Mouse (Mus musculus): ENCODE data around the gene Lasp1. TPM values are rescaled to one million over a fixed set of nuclear protein-coding genes. Genes with fewer than 3 reads are reported as not detected.

The Lasp1 gene
- total and polyA plus RNA-seq, 3 experiments, result 28.2 to 31.6 (median 31.1) TPM

DNA sequence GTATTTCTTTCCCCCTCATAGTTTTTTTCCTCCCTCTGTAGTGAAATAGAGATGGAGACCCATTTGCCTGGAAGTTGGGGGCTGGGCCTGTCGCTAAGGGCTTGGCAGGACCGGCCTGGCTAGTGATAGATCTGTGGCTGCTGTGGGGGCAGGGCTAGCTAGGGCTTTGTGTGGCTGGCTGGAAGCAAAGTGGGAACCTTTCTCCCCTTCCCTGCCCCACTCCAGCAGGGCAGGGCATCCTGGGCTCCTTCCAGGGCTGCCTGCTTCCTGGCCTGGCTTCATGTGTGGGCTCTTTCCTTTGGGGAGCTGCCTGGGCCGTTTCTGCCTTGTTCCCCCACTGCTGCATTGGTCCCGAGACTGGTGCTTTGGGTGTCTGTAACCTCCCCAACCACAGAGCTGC lies 19.8 kb downstream of the Lasp1 start:
- Histone ChIP-seq H3K4me3 (no peak overlapping the region), H3K4me1 (ENCODE audit: control insufficient read depth, insufficient read depth, low read length) (peaks cover 50% of the 10 kb centered on the region), H3K9ac (ENCODE audit: low read depth, low read length) (no peak overlapping the region), H3K27me3 (ENCODE audit: control insufficient read depth, insufficient read depth, low read length) (no peaks in the 10 kb centered on the region), H3K36me3 (ENCODE audit: control insufficient read depth, insufficient read depth, low read length) (peaks cover 33% of the 10 kb centered on the region), H3K27ac (peak overlapping the region; percentile 52), H3K79me2 (replicated peaks; ENCODE audit: control insufficient read depth, insufficient read depth, low read length) (no peaks in the 10 kb centered on the region)
- 10% methylated on average over 4 of the region's 4 CpGs for WGBS
- intact Hi-C loops (cut with DNase I), result no loop called here
- peak; percentile 61 to 67 for DNase-seq
- TF ChIP-seq CTCF (IDR thresholded peaks at IDR 0.05) (no peak), EP300 (IDR thresholded peaks at IDR 0.05; ENCODE audit: insufficient read depth, low read depth, low read length) (no peak), POLR2A (IDR thresholded peaks at IDR 0.05; ENCODE audit: insufficient read depth, low read depth, low read length) (no peak)

DNA sequence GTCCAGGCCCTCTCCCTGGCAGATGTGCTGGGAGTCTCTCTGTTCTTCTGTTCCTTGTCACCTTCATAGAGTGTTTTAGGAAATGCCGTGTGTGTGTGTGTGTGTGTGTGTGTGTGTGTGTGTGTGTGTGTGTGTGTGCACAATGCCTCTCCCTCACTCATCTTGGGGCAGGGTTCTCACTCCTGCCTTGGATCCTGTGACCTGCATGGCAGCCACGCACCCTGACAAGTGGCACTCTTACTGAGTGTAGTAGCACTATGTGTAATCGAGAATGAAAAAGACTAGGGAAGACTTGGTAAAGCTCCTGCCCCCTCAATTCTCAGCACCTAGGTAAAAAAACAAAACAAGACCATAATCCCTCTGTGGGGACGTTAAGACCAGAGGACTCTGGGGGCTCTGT lies 20.3 kb downstream of the Lasp1 start:
- Histone ChIP-seq H3K9ac (ENCODE audit: low read depth, low read length) (no peak overlapping the region), H3K4me1 (ENCODE audit: control insufficient read depth, insufficient read depth, low read length) (peaks cover 50% of the 10 kb centered on the region), H3K79me2 (replicated peaks; ENCODE audit: control insufficient read depth, insufficient read depth, low read length) (no peaks in the 10 kb centered on the region; the same call in 1 of the 2 replicates), H3K36me3 (ENCODE audit: control insufficient read depth, insufficient read depth, low read length) (peaks cover 36% of the 10 kb centered on the region), H3K4me3 (no peak overlapping the region), H3K27me3 (ENCODE audit: control insufficient read depth, insufficient read depth, low read length) (no peaks in the 10 kb centered on the region), H3K27ac (peak overlapping the region; percentile 71)
- no peak for DNase-seq
- 0 out of 2 replicates have a peak, but pooled peaks have one; percentile 10 for TF ChIP-seq EP300 (IDR thresholded peaks at IDR 0.05; ENCODE audit: insufficient read depth, low read depth, low read length)
- TF ChIP-seq POLR2A (IDR thresholded peaks at IDR 0.05; ENCODE audit: insufficient read depth, low read depth, low read length), result no peak
- TF ChIP-seq CTCF (IDR thresholded peaks at IDR 0.05), result no peak
- 39% methylated on average over 4 of the region's 4 CpGs for WGBS
- intact Hi-C loops (cut with DNase I), result no loop called here

DNA sequence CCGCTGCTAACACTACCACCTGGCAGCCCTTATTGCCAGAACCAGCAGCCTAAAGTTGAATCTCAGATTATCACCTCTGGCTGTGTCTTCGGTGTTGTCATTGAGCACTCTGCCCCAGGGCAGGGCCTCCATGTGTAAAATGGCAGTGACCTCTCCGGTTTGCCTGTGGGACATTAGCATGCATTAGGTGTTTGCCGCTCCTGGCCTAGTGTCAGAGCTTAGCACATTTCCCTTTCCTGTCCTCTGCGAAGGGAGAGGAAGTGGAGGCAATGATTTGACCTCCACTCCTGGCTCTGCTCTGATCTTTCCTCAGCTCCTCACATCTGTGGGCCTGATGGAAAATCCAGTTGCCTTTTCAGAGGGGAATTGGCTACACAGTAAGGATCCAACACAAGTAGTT lies 21.1 kb downstream of the Lasp1 start:
- H3K27ac ChIP-seq, result peak overlapping the region; percentile 71

GRCm38 (mm10) chr11:97820840-97821239 lies 22.0 kb downstream of the Lasp1 start:
- Histone ChIP-seq H3K4me3 (no peak overlapping the region), H3K36me3 (ENCODE audit: control insufficient read depth, insufficient read depth, low read length) (peaks cover 32% of the 10 kb centered on the region), H3K27ac (peak overlapping the region; percentile 71), H3K79me2 (replicated peaks; ENCODE audit: control insufficient read depth, insufficient read depth, low read length) (no peaks in the 10 kb centered on the region; the same call in 1 of the 2 replicates), H3K27me3 (ENCODE audit: control insufficient read depth, insufficient read depth, low read length) (no peaks in the 10 kb centered on the region), H3K9ac (ENCODE audit: low read depth, low read length) (no peak overlapping the region), H3K4me1 (ENCODE audit: control insufficient read depth, insufficient read depth, low read length) (peaks cover 55% of the 10 kb centered on the region)
- intact Hi-C loops (cut with DNase I), result loop anchor here (2.0 kb wide), 1 partner anchor 14 kb away; no protein-coding TSS in a partner anchor
- peak; percentile 90 for TF ChIP-seq EP300 (IDR thresholded peaks at IDR 0.05; ENCODE audit: insufficient read depth, low read depth, low read length)
- TF ChIP-seq POLR2A (IDR thresholded peaks at IDR 0.05; ENCODE audit: insufficient read depth, low read depth, low read length), result no peak
- 9% methylated on average over 4 of the region's 4 CpGs for WGBS
- peak; percentile 78 to 84 for DNase-seq

More for the DNA sequence above, 21.1 kb downstream of the Lasp1 start:
- Histone ChIP-seq H3K79me2 (replicated peaks; ENCODE audit: control insufficient read depth, insufficient read depth, low read length) (no peaks in the 10 kb centered on the region; the same call in 1 of the 2 replicates), H3K9ac (ENCODE audit: low read depth, low read length) (no peak overlapping the region; the same call in 1 of the 2 replicates), H3K36me3 (ENCODE audit: control insufficient read depth, insufficient read depth, low read length) (peaks cover 34% of the 10 kb centered on the region), H3K4me3 (no peak overlapping the region), H3K4me1 (ENCODE audit: control insufficient read depth, insufficient read depth, low read length) (peaks cover 56% of the 10 kb centered on the region), H3K27me3 (ENCODE audit: control insufficient read depth, insufficient read depth, low read length) (no peaks in the 10 kb centered on the region)
- intact Hi-C loops (cut with DNase I), result loop anchor here (2.0 kb wide), 1 partner anchor 13 kb away; no protein-coding TSS in a partner anchor
- TF ChIP-seq POLR2A (IDR thresholded peaks at IDR 0.05; ENCODE audit: insufficient read depth, low read depth, low read length) (0 out of 2 replicates have a peak, but pooled peaks have one; percentile 28), EP300 (IDR thresholded peaks at IDR 0.05; ENCODE audit: insufficient read depth, low read depth, low read length) (peak; percentile 78), CTCF (IDR thresholded peaks at IDR 0.05) (no peak)
- WGBS, result 42% methylated on average over 5 of the region's 5 CpGs
- peak; percentile 52 to 62 for DNase-seq

DNA sequence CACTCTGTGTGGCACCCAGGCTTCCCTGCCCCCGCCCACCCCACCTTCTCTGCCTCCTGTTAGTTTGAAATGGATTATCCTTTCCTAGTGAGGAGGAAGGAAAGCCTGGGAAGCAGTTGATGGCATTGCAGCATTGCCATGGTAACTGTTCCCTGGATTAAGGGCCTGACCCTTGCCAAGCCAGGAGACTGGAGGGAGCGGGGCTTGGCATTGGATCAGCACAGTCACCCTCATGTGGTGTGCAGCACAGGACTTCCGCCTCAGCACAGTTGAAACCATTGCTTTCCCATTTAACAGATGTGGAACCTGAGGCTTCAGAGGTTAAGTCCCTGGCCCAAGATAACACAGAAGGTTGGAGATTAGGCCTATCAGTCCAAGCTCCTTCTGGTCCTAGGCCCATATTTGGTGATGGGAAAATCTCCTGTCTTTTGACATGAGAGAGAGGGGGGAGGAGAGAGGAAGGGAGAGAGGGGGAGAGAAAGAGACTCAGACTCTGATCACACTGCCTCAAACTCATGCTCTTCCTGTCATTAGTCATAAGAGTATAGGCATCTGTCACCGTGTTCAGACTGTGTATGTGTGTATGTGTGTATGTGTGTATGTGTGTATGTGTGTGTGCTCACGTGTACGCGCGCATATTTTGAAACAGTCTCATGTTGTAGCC lies 22.7 kb downstream of the Lasp1 start:
- H3K4me1 ChIP-seq (ENCODE audit: control insufficient read depth, insufficient read depth, low read length), result peaks cover 53% of the 10 kb centered on the region
- peak overlapping the region; percentile 71 for H3K27ac ChIP-seq
- no peaks in the 10 kb centered on the region; the same call in 1 of the 2 replicates for H3K79me2 ChIP-seq (replicated peaks; ENCODE audit: control insufficient read depth, insufficient read depth, low read length)
- no peak overlapping the region for H3K9ac ChIP-seq (ENCODE audit: low read depth, low read length)
- TF ChIP-seq CTCF (IDR thresholded peaks at IDR 0.05) (no peak), POLR2A (IDR thresholded peaks at IDR 0.05; ENCODE audit: insufficient read depth, low read depth, low read length) (no peak), EP300 (IDR thresholded peaks at IDR 0.05; ENCODE audit: insufficient read depth, low read depth, low read length) (no peak)
- no peak for DNase-seq
- H3K36me3 ChIP-seq (ENCODE audit: control insufficient read depth, insufficient read depth, low read length), result peaks cover 28% of the 10 kb centered on the region
- no peaks in the 10 kb centered on the region for H3K27me3 ChIP-seq (ENCODE audit: control insufficient read depth, insufficient read depth, low read length)
- intact Hi-C loops (cut with DNase I), result loop anchor here (2.0 kb wide), 1 partner anchor 15 kb away; no protein-coding TSS in a partner anchor
- WGBS, result 79% methylated on average over 8 of the region's 8 CpGs
- no peak overlapping the region for H3K4me3 ChIP-seq
